Mouse (Mus musculus) CH12.LX (cell line): ENCODE measurements around the gene Prdm2. TPM values are rescaled to one million over a fixed set of nuclear protein-coding genes. Genes with fewer than 3 reads are reported as not detected.

Source experiments
- DNase-seq: peaks from one replicate; pipeline ENCODE4 v3.0.0-alpha.2; 2013; ENCODE audit errors: extremely low read depth
- H3K27ac ChIP-seq: 2 replicates; pipeline ENCODE4 v1.5.1; 2012; ENCODE audit warnings: low read depth, mild to moderate bottlenecking, control low read depth, moderate library complexity; ENCODE audit not compliant: insufficient read depth
- H3K27me3 ChIP-seq: replicated peaks from 2 replicates; pipeline ENCODE3; 2012; ENCODE audit warnings: inconsistent platforms
- H3K36me3 ChIP-seq, 2 experiments: replicated peaks in 1 of 2; 2 replicates each; pipeline versions ENCODE3 to v1.6.1; 2012; ENCODE audit warnings: inconsistent platforms in 1 of 2, low read length in 1 of 2, mild to moderate bottlenecking in 1 of 2, mixed read lengths in 1 of 2, moderate library complexity in 1 of 2; ENCODE audit not compliant: control insufficient read depth in 1 of 2, insufficient read depth in 1 of 2
- H3K4me1 ChIP-seq, 2 experiments: 2 replicates each; pipeline ENCODE4 v1.6.1; 2012; ENCODE audit warnings: inconsistent platforms in 1 of 2, moderate library complexity in 1 of 2; ENCODE audit not compliant: insufficient read depth in 2 of 2, control insufficient read depth in 1 of 2
- H3K4me2 ChIP-seq: 2 replicates; pipeline ENCODE4 v1.6.1; 2012; ENCODE audit warnings: low read depth, mild to moderate bottlenecking, control low read depth; ENCODE audit not compliant: poor library complexity, insufficient read depth, severe bottlenecking
- H3K4me3 ChIP-seq, 3 experiments: fragments of 150-350 bp in 1 of 3; sonication (generic) in 1 of 3; replicated peaks in 1 of 3; 2 replicates each; pipeline versions ENCODE3 to v1.5.1; 2011 to 2012; ENCODE audit warnings: low read depth in 2 of 3, low read length in 2 of 3, mild to moderate bottlenecking in 2 of 3, moderate library complexity in 2 of 3, control low read depth in 1 of 3, improper control_type of control experiment in 1 of 3, inconsistent platforms in 1 of 3, mixed read lengths in 1 of 3; ENCODE audit not compliant: poor library complexity in 1 of 3
- H3K79me2 ChIP-seq: replicated peaks from 2 replicates; pipeline ENCODE4 v1.6.1; 2012; ENCODE audit warnings: mild to moderate bottlenecking, moderate library complexity; ENCODE audit not compliant: control insufficient read depth, poor library complexity, insufficient read depth, severe bottlenecking; ENCODE audit errors: extremely low read depth
- H3K9ac ChIP-seq: 2 replicates; pipeline ENCODE4 v1.6.1; 2012; ENCODE audit warnings: low read depth, mild to moderate bottlenecking, control low read depth, moderate library complexity; ENCODE audit not compliant: insufficient read depth
- H3K9me3 ChIP-seq: replicated peaks from 2 replicates; pipeline ENCODE3; 2012; ENCODE audit warnings: low read length, inconsistent platforms, mixed read lengths
- BHLHE40 ChIP-seq: IDR thresholded peaks from 2 replicates; pipeline ENCODE4 v1.6.1; 2011; ENCODE audit warnings: mild to moderate bottlenecking, low read depth, low read length, improper control_type of control experiment
- CHD1 ChIP-seq: IDR thresholded peaks from 2 replicates; pipeline ENCODE4 v1.6.1; 2012; ENCODE audit warnings: low read depth, low read length, improper control_type of control experiment, inconsistent platforms
- CHD2 ChIP-seq: IDR thresholded peaks from 2 replicates; pipeline ENCODE4 v1.6.1; 2011; ENCODE audit warnings: low read length, improper control_type of control experiment
- CTCF ChIP-seq, 2 experiments: IDR thresholded peaks in 1 of 2; conservative IDR thresholded peaks in 1 of 2; 2 replicates each; pipeline ENCODE4 v1.5.1; 2011 to 2012; ENCODE audit warnings: low read depth in 2 of 2, low read length in 2 of 2, improper control_type of control experiment in 1 of 2, inconsistent platforms in 1 of 2, mild to moderate bottlenecking in 1 of 2, moderate library complexity in 1 of 2
- E2F4 ChIP-seq: IDR thresholded peaks from 2 replicates; pipeline ENCODE4 v1.6.1; 2011; ENCODE audit warnings: low read depth, low read length, improper control_type of control experiment; ENCODE audit not compliant: insufficient replicate concordance
- ELF1 ChIP-seq: IDR thresholded peaks from 2 replicates; pipeline ENCODE4 v1.6.1; 2014; ENCODE audit warnings: low read depth, mild to moderate bottlenecking, inconsistent platforms, low read length, improper control_type of control experiment
- EP300 ChIP-seq: IDR thresholded peaks from 2 replicates; pipeline ENCODE4 v1.6.1; 2011; ENCODE audit warnings: low read length, improper control_type of control experiment
- ETS1 ChIP-seq: conservative IDR thresholded peaks from 2 replicates; pipeline ENCODE4 v1.6.1; 2012; ENCODE audit warnings: low read depth, mild to moderate bottlenecking, inconsistent platforms, low read length, improper control_type of control experiment, moderate library complexity
- GABPA ChIP-seq: IDR thresholded peaks from 2 replicates; pipeline ENCODE4 v1.6.1; 2012; ENCODE audit warnings: low read depth, low read length, improper control_type of control experiment, inconsistent platforms; ENCODE audit not compliant: insufficient replicate concordance
- HCFC1 ChIP-seq: IDR thresholded peaks from 2 replicates; pipeline ENCODE4 v1.6.1; 2012; ENCODE audit warnings: low read depth, mild to moderate bottlenecking, inconsistent platforms, low read length, improper control_type of control experiment
- IRF4 ChIP-seq: IDR thresholded peaks from 2 replicates; pipeline ENCODE4 v1.6.1; 2014; ENCODE audit warnings: low read depth, mild to moderate bottlenecking, inconsistent platforms, low read length, improper control_type of control experiment
- JUN ChIP-seq: IDR thresholded peaks from 2 replicates; pipeline ENCODE4 v1.6.1; 2011; ENCODE audit warnings: low read depth, mild to moderate bottlenecking, low read length, improper control_type of control experiment, moderate library complexity; ENCODE audit not compliant: insufficient read depth
- JUND ChIP-seq: conservative IDR thresholded peaks from 2 replicates; pipeline ENCODE4 v1.6.1; 2011; ENCODE audit warnings: low read depth, low read length, improper control_type of control experiment
- KAT2A ChIP-seq: IDR thresholded peaks from 2 replicates; pipeline ENCODE4 v1.6.1; 2012; ENCODE audit warnings: low read length, improper control_type of control experiment, inconsistent platforms; ENCODE audit not compliant: insufficient replicate concordance
- MAFK ChIP-seq: IDR thresholded peaks from 2 replicates; pipeline ENCODE4 v1.6.1; 2011; ENCODE audit warnings: low read length, improper control_type of control experiment; ENCODE audit not compliant: insufficient replicate concordance
- MAX ChIP-seq: IDR thresholded peaks from 2 replicates; pipeline ENCODE4 v1.6.1; 2011; ENCODE audit warnings: low read length, improper control_type of control experiment
- MAZ ChIP-seq: IDR thresholded peaks from 2 replicates; pipeline ENCODE4 v1.6.1; 2012; ENCODE audit warnings: low read depth, mild to moderate bottlenecking, inconsistent platforms, low read length, improper control_type of control experiment, moderate library complexity
- MEF2A ChIP-seq: IDR thresholded peaks from 2 replicates; pipeline ENCODE4 v1.6.1; 2014; ENCODE audit warnings: low read depth, mild to moderate bottlenecking, inconsistent platforms, low read length, improper control_type of control experiment, borderline replicate concordance
- MXI1 ChIP-seq: IDR thresholded peaks from 2 replicates; pipeline ENCODE4 v1.6.1; 2011; ENCODE audit warnings: mild to moderate bottlenecking, low read depth, low read length, improper control_type of control experiment
- MYC ChIP-seq: IDR thresholded peaks from 2 replicates; pipeline ENCODE4 v1.6.1; 2011; ENCODE audit warnings: low read depth, mild to moderate bottlenecking, improper control_type of control experiment, low read length
- NELFE ChIP-seq: IDR thresholded peaks from 2 replicates; pipeline ENCODE4 v1.6.1; 2011; ENCODE audit warnings: low read depth, low read length, improper control_type of control experiment
- NRF1 ChIP-seq: IDR thresholded peaks from 2 replicates; pipeline ENCODE4 v1.6.1; 2014; ENCODE audit warnings: low read depth, mild to moderate bottlenecking, inconsistent platforms, low read length, improper control_type of control experiment, moderate library complexity
- PAX5 ChIP-seq: IDR thresholded peaks from 2 replicates; pipeline ENCODE4 v1.6.1; 2012; ENCODE audit warnings: low read length, inconsistent platforms, mixed read lengths
- POLR2A ChIP-seq: IDR thresholded peaks from 2 replicates; pipeline ENCODE4 v1.6.1; 2011; ENCODE audit warnings: low read depth, mild to moderate bottlenecking, improper control_type of control experiment, low read length
- POLR2AphosphoS2 ChIP-seq: IDR thresholded peaks from 2 replicates; pipeline ENCODE4 v1.6.1; 2011; ENCODE audit warnings: low read depth, low read length, improper control_type of control experiment
- RAD21 ChIP-seq: IDR thresholded peaks from 2 replicates; pipeline ENCODE4 v1.6.1; 2011; ENCODE audit warnings: low read depth, mild to moderate bottlenecking, low read length, improper control_type of control experiment, moderate library complexity
- RCOR1 ChIP-seq: conservative IDR thresholded peaks from 2 replicates; pipeline ENCODE4 v1.6.1; 2012; ENCODE audit warnings: low read depth, mild to moderate bottlenecking, inconsistent platforms, low read length, improper control_type of control experiment
- SIN3A ChIP-seq: IDR thresholded peaks from 2 replicates; pipeline ENCODE4 v1.6.1; 2012; ENCODE audit warnings: low read length, improper control_type of control experiment, inconsistent platforms
- SMC3 ChIP-seq: IDR thresholded peaks from 2 replicates; pipeline ENCODE4 v1.6.1; 2011; ENCODE audit warnings: low read depth, low read length, improper control_type of control experiment
- TBP ChIP-seq: conservative IDR thresholded peaks from 2 replicates; pipeline ENCODE4 v1.6.1; 2011; ENCODE audit warnings: low read depth, low read length, improper control_type of control experiment
- TCF12 ChIP-seq: IDR thresholded peaks from 2 replicates; pipeline ENCODE4 v1.6.1; 2014; ENCODE audit warnings: low read depth, mild to moderate bottlenecking, inconsistent platforms, low read length, improper control_type of control experiment
- UBTF ChIP-seq: IDR thresholded peaks from 2 replicates; pipeline ENCODE4 v1.6.1; 2012; ENCODE audit warnings: low read depth, mild to moderate bottlenecking, inconsistent platforms, low read length, improper control_type of control experiment, moderate library complexity
- USF1 ChIP-seq: IDR thresholded peaks from 2 replicates; pipeline ENCODE4 v1.6.1; 2014; ENCODE audit warnings: low read depth, mild to moderate bottlenecking, inconsistent platforms, low read length, improper control_type of control experiment
- USF2 ChIP-seq: conservative IDR thresholded peaks from 2 replicates; pipeline ENCODE4 v1.6.1; 2011; ENCODE audit warnings: low read depth, low read length, improper control_type of control experiment
- ZC3H11A ChIP-seq: IDR thresholded peaks from 2 replicates; pipeline ENCODE4 v1.6.1; 2012; ENCODE audit warnings: low read depth, mild to moderate bottlenecking, inconsistent platforms, low read length, improper control_type of control experiment
- ZKSCAN1 ChIP-seq: IDR thresholded peaks from 2 replicates; pipeline ENCODE4 v1.6.1; 2012; ENCODE audit warnings: low read depth, inconsistent platforms, low read length, improper control_type of control experiment, borderline replicate concordance
- ZMIZ1 ChIP-seq: IDR thresholded peaks from 2 replicates; pipeline ENCODE4 v1.6.1; 2012; ENCODE audit warnings: low read depth, mild to moderate bottlenecking, inconsistent platforms, low read length, improper control_type of control experiment
- ZNF384 ChIP-seq: IDR thresholded peaks from 2 replicates; pipeline ENCODE4 v1.6.1; 2012; ENCODE audit warnings: low read depth, low read length, improper control_type of control experiment, inconsistent platforms
- dilution Hi-C: fragments of 300-500 bp; cut with MboI; formaldehyde crosslinking; loops from 2 replicates; pipeline ENCODE4 v1.14.3; 2020; ENCODE audit warnings: low sequenced_read_pairs; ENCODE audit not compliant: extremely low pct_unique_long_range_greater_than_20kb, extremely low pct_ligation_motif_present
- in situ Hi-C: fragments of 300-500 bp; cut with MboI; formaldehyde crosslinking; loops from 3 replicates; pipeline ENCODE4 v1.14.3; 2019; ENCODE audit warnings: low sequenced_read_pairs, low pct_ligation_motif_present, low pct_unique_long_range_greater_than_20kb, mixed read lengths
- polyA plus RNA-seq: library from polyadenylated mRNA; unstranded; fragments of >175 nt; gene quantifications from 2 replicates; pipeline ENCODE4 v1.2.1, GENCODE M21; 2012; ENCODE audit warnings: low read depth; ENCODE audit not compliant: insufficient read length
- total RNA-seq, 2 experiments: library from RNA; depleted of rRNA; stranded (reverse); fragments of 300-350 nt in 1 of 2; fragments of >200 nt in 1 of 2; gene quantifications; 2 replicates each; pipeline ENCODE4 v1.2.3; 2012 to 2014

The Prdm2 gene
- total and polyA plus RNA-seq, 3 experiments, result 3.8 to 16.1 (median 7.1) TPM

DNA sequence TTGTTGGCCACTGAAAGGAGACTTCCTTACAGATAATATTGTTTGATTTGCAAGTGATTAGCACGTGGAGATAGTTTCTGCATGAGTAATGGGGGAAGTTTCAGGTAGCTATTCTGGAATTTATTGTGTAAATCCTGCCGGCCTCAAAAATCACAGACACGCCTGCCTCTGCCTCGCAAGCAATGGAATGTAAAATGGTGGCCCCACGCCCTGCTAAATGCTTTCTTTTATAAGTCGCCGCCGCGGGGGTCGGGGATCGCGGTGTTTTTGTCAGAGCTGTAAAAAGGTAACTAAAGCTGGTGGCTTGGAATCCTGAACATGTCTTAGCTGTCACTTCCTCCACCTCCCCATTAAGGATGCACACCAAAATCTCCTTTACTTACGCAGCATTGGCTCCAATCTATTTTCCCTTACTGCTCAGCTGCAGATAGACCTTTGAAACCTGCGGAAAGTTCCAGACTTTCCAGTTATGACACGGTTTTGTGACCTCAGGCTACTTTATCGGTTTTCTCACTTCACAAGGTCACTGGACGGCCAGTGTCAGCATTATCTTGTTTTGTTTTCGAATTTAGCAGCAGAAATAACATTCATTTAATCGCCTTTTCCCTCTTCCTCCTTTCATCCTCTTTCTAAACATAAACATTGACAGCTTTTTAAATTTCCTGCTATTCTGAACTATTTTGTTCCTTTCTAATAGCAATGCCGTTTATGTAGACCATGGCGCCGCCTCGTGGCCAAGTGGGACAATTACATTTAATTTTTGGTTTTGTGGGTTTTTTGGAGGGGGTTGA, 25.6 kb upstream of the Prdm2 start:
- Histone ChIP-seq H3K79me2 (no peaks in the 10 kb centered on the region), H3K9ac (peak overlapping the region; percentile 41), H3K9me3 (peaks cover 11% of the 10 kb centered on the region), H3K36me3 (no peaks in the 10 kb centered on the region), H3K4me3 (peak overlapping the region; percentile 43 to 53 (median 43)), H3K27me3 (no peaks in the 10 kb centered on the region), H3K27ac (no peak overlapping the region), H3K4me2 (peak overlapping the region; percentile 89), H3K4me1 (0 out of 4 replicates have a peak, but pooled peaks cover 0 to 6% of the 10 kb centered on the region in 2 experiments)
- in situ Hi-C loops (loop anchor here (5.0 to 25.0 kb wide), 2 partner anchors 126 to 1076 kb away; no protein-coding TSS in a partner anchor), dilution Hi-C loops (no loop called here)
- DNase-seq, result peak; percentile 51
- TF ChIP-seq USF1 (no peak), CHD2 (0 out of 2 replicates have a peak, but pooled peaks have one; percentile 19), UBTF (no peak), E2F4 (no peak), MAFK (0 out of 2 replicates have a peak, but pooled peaks have one; percentile 46), CTCF (conservative IDR thresholded peaks at IDR 0.05 in 1 of 2, IDR thresholded peaks at IDR 0.05 in 1 of 2; ENCODE audit: low read depth in 2 of 2, low read length in 2 of 2) (peak; percentile 74 to 92), POLR2AphosphoS2 (no peak), POLR2A (no peak), MAX (peak; percentile 32; the same call in 1 of the 2 replicates), ZMIZ1 (no peak), HCFC1 (no peak), CHD1 (peak; percentile 87), RAD21 (peak; percentile 98), GABPA (no peak), ZKSCAN1 (no peak), ZC3H11A (peak; percentile 68), EP300 (peak; percentile 15; the same call in 1 of the 2 replicates), MXI1 (peak; percentile 47; the same call in 1 of the 2 replicates), NRF1 (no peak), NELFE (no peak), RCOR1 (no peak), SIN3A (peak; percentile 58; the same call in 1 of the 2 replicates), MYC (no peak), JUN (no peak), PAX5 (no peak), MAZ (no peak), ZNF384 (no peak), ELF1 (no peak), TCF12 (no peak), SMC3 (peak; percentile 85), BHLHE40 (peak; percentile 81), JUND (0 out of 2 replicates have a peak, but pooled peaks have one; percentile 37), ETS1 (no peak; the same call in 1 of the 2 replicates), MEF2A (peak; percentile 40; the same call in 1 of the 2 replicates), IRF4 (peak; percentile 30; the same call in 1 of the 2 replicates), USF2 (no peak), KAT2A (no peak), TBP (no peak)
